ENCODE assay signal across 25 mouse cellular contexts in genomic region chr12:110379721-110380120, GRCm38 (mm10).
DNase-seq lines count a peak whose midpoint lies in the region; ATAC-seq lines count a peak whose summit lies in the region.
"Had no signal": no experiment of that assay in that cellular context is flagged by ENCODE, and none has a peak within 500 bp of the region (broad histone marks: within the 10 kb centered on the region; RNA-seq: fewer than 3 reads in every experiment).

No protein-coding gene starts in this region.

- no peaks in the 10 kb centered on the region for H3K9me3 ChIP-seq in forebrain, embryonic 14.5 days (replicated peaks; ENCODE audit: control insufficient read depth, low read length)
- H3K9me3 ChIP-seq in forebrain, embryonic 13.5 days (replicated peaks): no peaks in the 10 kb centered on the region
- no peaks in the 10 kb centered on the region for H3K9me3 ChIP-seq in hindbrain, embryonic 16.5 days (ENCODE audit: control insufficient read depth, low read length)
- H3K9me3 ChIP-seq in hindbrain, embryonic 11.5 days (ENCODE audit: control insufficient read depth, low read length): no peaks in the 10 kb centered on the region
- H3K9me3 ChIP-seq in midbrain, embryonic 14.5 days (ENCODE audit: control insufficient read depth, low read length): no peaks in the 10 kb centered on the region
- H3K9me3 ChIP-seq in midbrain, embryonic 16.5 days (replicated peaks; ENCODE audit: control insufficient read depth, low read length, poor library complexity, severe bottlenecking): no peaks in the 10 kb centered on the region
- H3K9me3 ChIP-seq: embryonic facial prominence, embryonic 15.5 days; forebrain, embryonic 10.5 days; hindbrain, embryonic 12.5 days had no signal

- H3K4me2 ChIP-seq in forebrain, embryonic 14.5 days (ENCODE audit: low read length): no peak overlapping the region
- no peak overlapping the region for H3K4me2 ChIP-seq in forebrain, embryonic 13.5 days
- no peak overlapping the region for H3K4me2 ChIP-seq in hindbrain, embryonic 16.5 days (ENCODE audit: low read length)
- no peak overlapping the region for H3K4me2 ChIP-seq in hindbrain, embryonic 11.5 days (replicated peaks; ENCODE audit: low read depth, low read length)
- no peak overlapping the region for H3K4me2 ChIP-seq in midbrain, embryonic 14.5 days (ENCODE audit: low read length)
- H3K4me2 ChIP-seq in midbrain, embryonic 16.5 days (ENCODE audit: low read length): no peak overlapping the region
- H3K4me2 ChIP-seq: embryonic facial prominence, embryonic 15.5 days; heart, embryonic 11.5 days; hindbrain, embryonic 12.5 days had no signal

- no peaks in the 10 kb centered on the region for H3K36me3 ChIP-seq in forebrain, embryonic 14.5 days (ENCODE audit: control insufficient read depth, insufficient read depth, low read length)
- no peaks in the 10 kb centered on the region for H3K36me3 ChIP-seq in forebrain, embryonic 13.5 days (ENCODE audit: poor library complexity, severe bottlenecking)
- H3K36me3 ChIP-seq in hindbrain, embryonic 16.5 days (ENCODE audit: control insufficient read depth, insufficient read depth, low read length): no peaks in the 10 kb centered on the region
- H3K36me3 ChIP-seq in hindbrain, embryonic 11.5 days (ENCODE audit: control insufficient read depth, insufficient read depth, low read length): no peaks in the 10 kb centered on the region
- no peaks in the 10 kb centered on the region for H3K36me3 ChIP-seq in midbrain, embryonic 14.5 days (ENCODE audit: control insufficient read depth, insufficient read depth, low read length)
- no peaks in the 10 kb centered on the region for H3K36me3 ChIP-seq in midbrain, embryonic 16.5 days (ENCODE audit: control insufficient read depth, insufficient read depth, low read length)
- H3K36me3 ChIP-seq: embryonic facial prominence, embryonic 15.5 days; forebrain, embryonic 10.5 days; G1E; hindbrain, embryonic 12.5 days had no signal

- no peaks in the 10 kb centered on the region for H3K4me1 ChIP-seq in forebrain, embryonic 14.5 days (ENCODE audit: control insufficient read depth, insufficient read depth, low read length)
- H3K4me1 ChIP-seq in forebrain, embryonic 13.5 days: peaks cover 16% of the 10 kb centered on the region
- H3K4me1 ChIP-seq in hindbrain, embryonic 16.5 days (ENCODE audit: control insufficient read depth, insufficient read depth, low read depth, low read length): peaks cover 6% of the 10 kb centered on the region
- H3K4me1 ChIP-seq in hindbrain, embryonic 11.5 days (replicated peaks; ENCODE audit: control insufficient read depth, insufficient read depth, low read length): peaks cover 5% of the 10 kb centered on the region; the same call in 1 of the 2 replicates
- peaks cover 14% of the 10 kb centered on the region for H3K4me1 ChIP-seq in midbrain, embryonic 14.5 days (ENCODE audit: control insufficient read depth, insufficient read depth, low read length)
- peaks cover 19% of the 10 kb centered on the region for H3K4me1 ChIP-seq in midbrain, embryonic 16.5 days (ENCODE audit: control insufficient read depth, insufficient read depth, low read length)

- no peak overlapping the region for H3K4me3 ChIP-seq in forebrain, embryonic 14.5 days (ENCODE audit: low read depth, low read length)
- no peak overlapping the region for H3K4me3 ChIP-seq in forebrain, embryonic 13.5 days
- H3K4me3 ChIP-seq in hindbrain, embryonic 16.5 days (ENCODE audit: low read length): no peak overlapping the region
- no peak overlapping the region for H3K4me3 ChIP-seq in hindbrain, embryonic 11.5 days (ENCODE audit: low read depth, low read length)
- no peak overlapping the region for H3K4me3 ChIP-seq in midbrain, embryonic 14.5 days (replicated peaks; ENCODE audit: low read depth, low read length)
- H3K4me3 ChIP-seq in midbrain, embryonic 16.5 days (ENCODE audit: low read depth, low read length): no peak overlapping the region
- H3K4me3 ChIP-seq: embryonic facial prominence, embryonic 15.5 days; erythroblast, embryonic 14.5 days; forebrain, embryonic 10.5 days; heart, adult 2 months; hindbrain, embryonic 12.5 days had no signal

- DNase-seq in forebrain, embryonic 14.5 days (ENCODE audit: low spot score): peak; percentile 28
- no peak for DNase-seq in hindbrain, embryonic 11.5 days (ENCODE audit: low spot score)
- DNase-seq in midbrain, embryonic 14.5 days: peak; percentile 54
- no peak for DNase-seq in left cerebral cortex, adult 11 months (ENCODE audit: low spot score)
- DNase-seq: adrenal gland, adult 8-10 months; adrenal gland, postnatal 36 days; B cell, adult 2 months; cerebellum, adult 11 months; cerebellum, adult 8-10 months; cerebellum, postnatal 14 days; embryo, embryonic 11 days; gastrocnemius, postnatal 10 days; heart, adult 2 months had no signal

- 41% methylated on average over 12 of the region's 12 CpGs for WGBS in forebrain, embryonic 14.5 days
- WGBS in forebrain, embryonic 13.5 days: 42% methylated on average over 12 of the region's 12 CpGs
- WGBS in hindbrain, embryonic 16.5 days: 52% methylated on average over 12 of the region's 12 CpGs
- 76% methylated on average over 12 of the region's 12 CpGs for WGBS in hindbrain, embryonic 11.5 days
- WGBS in midbrain, embryonic 14.5 days: 36% methylated on average over 12 of the region's 12 CpGs
- 29% methylated on average over 12 of the region's 12 CpGs for WGBS in midbrain, embryonic 16.5 days

- ATAC-seq in forebrain, embryonic 14.5 days: no peak
- no peak for ATAC-seq in forebrain, embryonic 13.5 days
- ATAC-seq in hindbrain, embryonic 16.5 days: peak; percentile 35; the same call in 1 of the 2 replicates
- ATAC-seq in hindbrain, embryonic 11.5 days (ENCODE audit: low FRiP score): no peak
- no peak for ATAC-seq in midbrain, embryonic 14.5 days (ENCODE audit: low FRiP score, low TSS enrichment)
- ATAC-seq in midbrain, embryonic 16.5 days: no peak
- ATAC-seq: CD4-positive, CD25-positive, alpha-beta regulatory T cell, adult 4 months; forebrain, embryonic 16.5 days; inflammation-experienced regulatory T-cells, adult 6 months had no signal

- no peaks in the 10 kb centered on the region for H3K27me3 ChIP-seq in forebrain, embryonic 14.5 days (replicated peaks; ENCODE audit: control insufficient read depth, insufficient read depth, low read length)
- peaks cover 30% of the 10 kb centered on the region for H3K27me3 ChIP-seq in forebrain, embryonic 13.5 days
- H3K27me3 ChIP-seq in hindbrain, embryonic 16.5 days (replicated peaks; ENCODE audit: control insufficient read depth, insufficient read depth, low read length): peaks cover under 1% of the 10 kb centered on the region
- no peaks in the 10 kb centered on the region; the same call in 1 of the 2 replicates for H3K27me3 ChIP-seq in hindbrain, embryonic 11.5 days (ENCODE audit: control insufficient read depth, insufficient read depth, low read length)
- H3K27me3 ChIP-seq in midbrain, embryonic 14.5 days (ENCODE audit: control insufficient read depth, insufficient read depth, low read length): peaks cover 3% of the 10 kb centered on the region; the same call in 1 of the 2 replicates
- H3K27me3 ChIP-seq in midbrain, embryonic 16.5 days (ENCODE audit: control insufficient read depth, insufficient read depth, low read depth, low read length): no peaks in the 10 kb centered on the region

- H3K27ac ChIP-seq in forebrain, embryonic 14.5 days (ENCODE audit: low read depth, low read length): no peak overlapping the region
- H3K27ac ChIP-seq in forebrain, embryonic 13.5 days: no peak overlapping the region
- no peak overlapping the region for H3K27ac ChIP-seq in hindbrain, embryonic 16.5 days (ENCODE audit: low read depth, low read length)
- no peak overlapping the region for H3K27ac ChIP-seq in hindbrain, embryonic 11.5 days (ENCODE audit: low read depth, low read length)
- H3K27ac ChIP-seq in midbrain, embryonic 14.5 days (replicated peaks; ENCODE audit: low read depth, low read length): no peak overlapping the region
- H3K27ac ChIP-seq in midbrain, embryonic 16.5 days (ENCODE audit: low read length): no peak overlapping the region
- H3K27ac ChIP-seq: embryonic facial prominence, embryonic 15.5 days; forebrain, embryonic 10.5 days; heart, adult 2 months; hindbrain, embryonic 12.5 days had no signal

- H3K9ac ChIP-seq in forebrain, embryonic 14.5 days (ENCODE audit: low read length): no peak overlapping the region
- no peak overlapping the region for H3K9ac ChIP-seq in forebrain, embryonic 13.5 days
- H3K9ac ChIP-seq in hindbrain, embryonic 16.5 days (ENCODE audit: low read depth, low read length): no peak overlapping the region
- H3K9ac ChIP-seq in hindbrain, embryonic 11.5 days (ENCODE audit: low read depth, low read length): no peak overlapping the region
- H3K9ac ChIP-seq in midbrain, embryonic 14.5 days (replicated peaks; ENCODE audit: low read length): no peak overlapping the region
- H3K9ac ChIP-seq in midbrain, embryonic 16.5 days (ENCODE audit: low read depth, low read length): no peak overlapping the region
- H3K9ac ChIP-seq: embryonic facial prominence, embryonic 15.5 days; hindbrain, embryonic 12.5 days had no signal

Comparison
In these comparisons a context has a peak if more than half of its experiments do, and no peak if none do; other contexts are left out.
1. DNase-seq: peak in forebrain, embryonic 14.5 days (single experiment) and midbrain, embryonic 14.5 days (single experiment); none in hindbrain, embryonic 11.5 days (single experiment) and left cerebral cortex, adult 11 months (single experiment).